Mouse (Mus musculus): ENCODE results near the gene Ndufc2. TPM values are rescaled to one million over a fixed set of nuclear protein-coding genes. Genes with fewer than 3 reads are reported as not detected.

Gene Ndufc2
- polyA plus RNA-seq (2012; rRNA removed; ENCODE audit: low replicate concordance): 148 and 177 TPM in 2 replicates

GRCm38 (mm10) chr7:97399960-97400715 lies at the start of gene Ndufc2:
Gene Ndufc2, plus strand, starts transcription at chr7:97400003.

DNA sequence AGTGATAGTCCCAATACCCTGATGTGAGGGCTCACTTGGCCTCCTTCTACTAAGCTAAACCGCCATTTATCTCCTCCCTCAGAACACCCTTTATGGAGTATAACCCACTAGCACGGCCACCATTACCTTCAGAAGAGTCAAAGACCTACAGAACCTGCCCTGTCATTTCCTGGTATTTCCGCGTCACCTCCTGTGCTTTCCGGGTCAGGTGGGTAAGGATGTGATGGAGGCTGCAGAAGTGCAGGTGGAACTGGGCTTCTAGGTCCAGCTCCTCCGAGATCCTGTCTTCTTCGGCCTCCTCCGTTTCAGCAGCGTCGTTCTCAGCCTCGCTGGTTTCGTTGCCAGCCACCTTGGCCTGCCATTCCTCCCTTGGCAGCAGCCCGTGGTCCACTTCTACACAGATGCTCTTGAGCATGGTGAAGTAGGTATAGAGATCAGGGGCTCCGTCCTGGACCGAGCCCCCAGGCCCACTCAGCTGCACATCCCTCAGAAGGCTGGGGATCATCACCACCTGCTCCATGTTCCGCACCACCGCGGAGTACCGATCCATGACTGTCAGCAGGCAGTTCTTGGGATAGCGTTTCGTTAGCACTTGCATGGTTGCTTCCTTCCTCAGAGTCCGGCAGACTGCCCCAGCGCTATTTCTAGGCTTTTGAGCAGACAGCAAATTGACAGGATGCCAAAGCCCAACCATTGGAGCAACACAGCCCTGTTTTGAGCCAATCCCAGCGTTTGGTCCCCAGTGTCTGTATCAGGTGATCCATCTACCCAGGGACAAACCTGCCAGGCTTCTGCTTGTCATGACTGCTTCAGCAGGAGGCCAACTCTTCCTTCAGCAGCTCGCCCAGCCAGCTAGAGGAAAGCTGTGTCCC lies 17.3 kb downstream of the Ndufc2 start, which contains the start of gene Thrsp:
Thrsp (minus strand) TSS at position 825 of the 872 bp plus-strand sequence.

GRCm38 (mm10) chr7:97451023-97451422 lies 51.2 kb downstream of the Ndufc2 start, which contains the start of gene Kctd14:
Gene Kctd14, plus strand, starts transcription at chr7:97451323.

Other genes starting within 250 kb of the Ndufc2 start
- gene Usp35, start 68.0 kb upstream of the Ndufc2 start, polyA plus RNA-seq (2012; rRNA removed; ENCODE audit: low replicate concordance): 11.1 and 11.9 TPM in 2 replicates
- 7.2 and 17.3 TPM in 2 replicates for gene Kctd21, start 67.7 kb upstream of the Ndufc2 start, polyA plus RNA-seq (2012; rRNA removed; ENCODE audit: low replicate concordance)
- gene Alg8, start 28.4 kb upstream of the Ndufc2 start, polyA plus RNA-seq (2012; rRNA removed; ENCODE audit: low replicate concordance): 9.1 and 18.5 TPM in 2 replicates
- gene Thrsp, start 17.7 kb downstream of the Ndufc2 start, polyA plus RNA-seq (2012; rRNA removed; ENCODE audit: low replicate concordance): 1,438 and 2,003 TPM in 2 replicates
- gene Kctd14, start 51.3 kb downstream of the Ndufc2 start, polyA plus RNA-seq (2012; rRNA removed; ENCODE audit: low replicate concordance): 3.5 and 7.8 TPM in 2 replicates
- gene Ints4, start 81.0 kb downstream of the Ndufc2 start, polyA plus RNA-seq (2012; rRNA removed; ENCODE audit: low replicate concordance): 79.2 and 104 TPM in 2 replicates
- 33.0 and 66.8 TPM in 2 replicates for gene Aamdc, start 179.5 kb downstream of the Ndufc2 start, polyA plus RNA-seq (2012; rRNA removed; ENCODE audit: low replicate concordance)
- 1.6 and 2.5 TPM in 2 replicates for gene Rsf1, start 179.9 kb downstream of the Ndufc2 start, polyA plus RNA-seq (2012; rRNA removed; ENCODE audit: low replicate concordance)

Measured in mammary gland, adult 2 months (tissue).